Mouse (Mus musculus) kidney, adult 2 months (tissue): ENCODE measurements around the gene Cmss1.

ENCODE experiments used
- CTCF ChIP-seq: fragments of 200-500 bp; conservative IDR thresholded peaks from 2 replicates; pipeline ENCODE4 v1.5.1; 2011; ENCODE audit warnings: low read depth, mild to moderate bottlenecking, control low read depth, low read length, moderate library complexity, mixed read lengths; ENCODE audit not compliant: insufficient read depth, insufficient read length
- POLR2A ChIP-seq: fragments of 200-500 bp; IDR thresholded peaks from one replicate; pipeline ENCODE4 v1.6.1; 2011; ENCODE audit warnings: low read depth, low read length, control low read depth

GRCm38 (mm10) chr16:57349039-57349438 lies 257.6 kb downstream of the Cmss1 start:
- no peak for TF ChIP-seq CTCF
- no peak for TF ChIP-seq POLR2A
